Mouse (Mus musculus) embryonic facial prominence, embryonic 15.5 days (tissue): Measurements from ENCODE around the gene Qtrt1. TPM values are rescaled to one million over a fixed set of nuclear protein-coding genes. Genes with fewer than 3 reads are reported as not detected.

ENCODE experiments used
- ATAC-seq: fragments of 200-750 bp; cut with Nextera tagmentation; 2 replicates; pipeline ENCODE4 v1.8.0; 2017; ENCODE audit warnings: low read depth, moderate TSS enrichment; ENCODE audit not compliant: insufficient number of reproducible peaks, low FRiP score, low TSS enrichment
- H3K27ac ChIP-seq: fragments of 300-500 bp; sonication (generic); replicated peaks from 2 replicates; pipeline ENCODE4 v1.5.1; 2015; ENCODE audit warnings: mild to moderate bottlenecking, inconsistent platforms
- H3K27me3 ChIP-seq: fragments of 300-500 bp; sonication (generic); 2 replicates; pipeline ENCODE4 v1.6.1; 2015; ENCODE audit warnings: inconsistent platforms
- H3K36me3 ChIP-seq: fragments of 300-500 bp; sonication (generic); 2 replicates; pipeline ENCODE4 v1.6.1; 2015; ENCODE audit warnings: mild to moderate bottlenecking, inconsistent platforms
- H3K4me1 ChIP-seq: fragments of 300-500 bp; sonication (generic); 2 replicates; pipeline ENCODE4 v1.6.1; 2015; ENCODE audit warnings: inconsistent platforms
- H3K4me2 ChIP-seq: fragments of 300-500 bp; sonication (generic); replicated peaks from 2 replicates; pipeline ENCODE4 v1.6.1; 2015; ENCODE audit warnings: mild to moderate bottlenecking, inconsistent platforms
- H3K4me3 ChIP-seq: fragments of 300-500 bp; sonication (generic); replicated peaks from 2 replicates; pipeline ENCODE4 v1.5.1; 2015; ENCODE audit warnings: mild to moderate bottlenecking, inconsistent platforms
- H3K9ac ChIP-seq: fragments of 300-500 bp; sonication (generic); 2 replicates; pipeline ENCODE4 v1.6.1; 2015; ENCODE audit warnings: inconsistent platforms
- H3K9me3 ChIP-seq: fragments of 300-500 bp; sonication (generic); replicated peaks from 2 replicates; pipeline ENCODE4 v1.6.1; 2016; ENCODE audit warnings: inconsistent platforms
- WGBS: fragments of 180-500 bp; shearing (Covaris S2); methylation state at CpG from one replicate; pipeline ENCODE4 v1.1.7; 2015; 5-methylcytosine and 5-hydroxymethylcytosine counted together
- polyA plus RNA-seq: library from polyadenylated mRNA; unstranded; fragments of >200 nt; fragmentation: Nextera tagmentation; extraction: Ambion mirVana; gene quantifications from 2 replicates; pipeline ENCODE4 v1.2.1, GENCODE M21; 2015

Qtrt1 gene
- polyA plus RNA-seq, 1 experiment from 2014 or later, result 47.5 TPM

- Histone ChIP-seq H3K9me3 (no peaks in the 10 kb centered on the region), H3K9ac (no peak overlapping the region), H3K27ac (peak overlapping the region; percentile 79), H3K4me3 (no peak overlapping the region), H3K4me2 (no peak overlapping the region), H3K36me3 (peaks cover 3% of the 10 kb centered on the region; the same call in 1 of the 2 replicates), H3K4me1 (peaks cover 53% of the 10 kb centered on the region), H3K27me3 (no peaks in the 10 kb centered on the region)
- 86% methylated on average over 6 of the region's 6 CpGs for WGBS
- no peak for ATAC-seq
Observed at GRCm38 (mm10) chr9:21437577-21437976, 25.9 kb downstream of the Qtrt1 start.

- no peak for ATAC-seq
- Histone ChIP-seq H3K4me1 (peaks cover 51% of the 10 kb centered on the region), H3K27me3 (no peaks in the 10 kb centered on the region), H3K36me3 (peaks cover 3% of the 10 kb centered on the region; the same call in 1 of the 2 replicates), H3K9ac (no peak overlapping the region), H3K9me3 (no peaks in the 10 kb centered on the region), H3K27ac (peak overlapping the region; percentile 79), H3K4me2 (0 out of 2 replicates have a peak overlapping the region, but pooled peaks have one; percentile 8), H3K4me3 (no peak overlapping the region)
- WGBS, result 35% methylated on average over 3 of the region's 3 CpGs
Observed at GRCm38 (mm10) chr9:21438219-21438618, 26.6 kb downstream of the Qtrt1 start.

DNA sequence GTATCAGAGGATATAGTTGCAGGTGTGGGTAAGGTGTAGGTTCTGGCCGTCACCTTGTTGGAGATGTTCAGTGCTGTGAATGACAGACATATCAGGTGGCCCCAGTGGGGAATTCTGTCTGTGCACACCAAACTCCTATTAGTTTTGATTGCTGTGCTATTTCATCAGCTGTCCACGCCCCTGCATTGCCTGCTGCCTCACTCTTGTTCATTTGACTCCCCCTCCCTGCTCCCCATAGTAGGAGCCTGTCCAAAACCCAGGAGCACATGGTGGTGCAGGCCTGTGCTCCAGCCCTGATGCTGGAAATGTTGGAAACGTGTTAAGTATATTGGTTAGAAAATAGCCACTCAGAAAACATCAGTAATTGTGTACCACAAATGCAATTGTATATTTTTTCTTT is 27.8 kb downstream of the Qtrt1 start:
- Histone ChIP-seq H3K9me3 (no peaks in the 10 kb centered on the region), H3K9ac (no peak overlapping the region), H3K27ac (no peak overlapping the region; the same call in 1 of the 2 replicates), H3K4me2 (no peak overlapping the region), H3K4me1 (peaks cover 42% of the 10 kb centered on the region), H3K4me3 (no peak overlapping the region), H3K36me3 (peaks cover 4% of the 10 kb centered on the region; the same call in 1 of the 2 replicates), H3K27me3 (no peaks in the 10 kb centered on the region)
- 63% methylated on average over 3 of the region's 3 CpGs for WGBS
- ATAC-seq, result no peak

DNA sequence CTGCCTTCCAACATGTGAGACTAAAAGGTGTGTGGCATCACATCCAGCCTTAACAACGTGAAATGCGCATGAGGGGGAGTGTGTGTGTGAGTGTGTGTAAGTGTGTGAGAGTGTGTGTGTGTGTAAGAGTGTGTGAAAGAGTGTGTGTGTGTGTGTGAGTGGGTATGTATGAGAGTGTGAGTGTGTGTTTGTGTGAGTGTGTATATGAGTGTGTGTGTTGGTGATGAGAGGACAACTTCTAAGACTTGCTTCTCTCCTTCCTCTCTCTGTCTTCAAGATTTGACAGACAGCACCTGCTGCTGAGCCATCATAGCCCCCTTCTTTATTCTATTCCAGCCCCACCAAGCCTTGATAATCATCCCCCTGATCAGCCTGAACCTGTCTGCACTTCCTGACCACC is 28.3 kb downstream of the Qtrt1 start:
- no peak overlapping the region for H3K27ac ChIP-seq
- no peaks in the 10 kb centered on the region for H3K9me3 ChIP-seq
- no peak overlapping the region for H3K4me3 ChIP-seq
- no peak for ATAC-seq
- peaks cover 42% of the 10 kb centered on the region for H3K4me1 ChIP-seq
- no peak overlapping the region for H3K4me2 ChIP-seq
- peaks cover 9% of the 10 kb centered on the region for H3K36me3 ChIP-seq
- no peaks in the 10 kb centered on the region for H3K27me3 ChIP-seq
- WGBS, result 91% methylated on average over 2 of the region's 2 CpGs
- H3K9ac ChIP-seq, result no peak overlapping the region

DNA sequence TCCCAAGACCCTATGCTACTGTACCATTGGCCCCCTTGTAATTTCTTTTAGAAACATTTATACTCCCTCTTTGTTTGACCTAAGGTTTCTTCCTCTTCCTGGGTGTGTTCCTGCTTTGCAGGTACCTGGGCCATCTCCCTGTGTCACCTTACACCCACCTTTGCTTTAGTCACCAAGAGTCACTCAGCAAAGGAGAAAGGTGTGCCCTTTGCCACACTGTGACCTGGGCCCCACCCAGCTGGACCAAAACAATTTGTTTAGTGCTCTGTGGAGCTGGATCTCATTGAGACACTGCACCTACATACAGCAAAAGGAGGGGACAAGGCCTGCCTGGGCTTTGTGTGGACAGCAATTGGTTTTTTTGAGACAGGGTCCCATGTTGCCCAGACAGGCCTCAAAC is 28.8 kb downstream of the Qtrt1 start:
- Histone ChIP-seq H3K27ac (no peak overlapping the region), H3K27me3 (no peaks in the 10 kb centered on the region), H3K4me2 (no peak overlapping the region), H3K9me3 (no peaks in the 10 kb centered on the region), H3K4me3 (no peak overlapping the region), H3K9ac (no peak overlapping the region), H3K36me3 (peaks cover 13% of the 10 kb centered on the region), H3K4me1 (peaks cover 42% of the 10 kb centered on the region)
- ATAC-seq, result no peak

GRCm38 (mm10) chr9:21443853-21444252 is 32.2 kb downstream of the Qtrt1 start:
- no peak for ATAC-seq
- WGBS, result 89% methylated on average over 8 of the region's 8 CpGs

DNA sequence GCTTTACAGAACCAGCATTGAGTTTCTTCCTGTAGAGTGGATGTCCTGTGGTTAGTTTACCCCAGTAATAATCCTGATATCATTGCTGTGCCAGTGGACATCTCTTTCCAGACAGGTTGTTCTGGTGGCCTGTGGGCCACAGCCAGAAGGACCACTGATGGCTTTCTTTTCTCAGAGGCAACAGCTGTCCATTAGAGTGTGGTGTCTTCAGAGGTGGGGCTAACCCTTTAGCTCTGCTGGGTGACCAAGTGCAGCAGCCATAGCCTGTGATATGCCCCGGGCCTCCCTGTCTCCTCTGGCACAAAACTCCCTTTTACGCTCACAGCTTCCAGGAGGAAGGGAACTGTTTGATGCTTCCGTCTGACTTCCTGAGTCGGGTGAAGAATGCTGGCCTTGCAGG is 32.9 kb downstream of the Qtrt1 start:
- no peaks in the 10 kb centered on the region for H3K9me3 ChIP-seq
- H3K27me3 ChIP-seq, result no peaks in the 10 kb centered on the region
- H3K27ac ChIP-seq, result no peak overlapping the region
- H3K4me1 ChIP-seq, result peaks cover 8% of the 10 kb centered on the region
- H3K4me3 ChIP-seq, result no peak overlapping the region
- no peak for ATAC-seq
- H3K36me3 ChIP-seq, result peaks cover 13% of the 10 kb centered on the region
- no peak overlapping the region for H3K4me2 ChIP-seq
- no peak overlapping the region for H3K9ac ChIP-seq
- WGBS, result 84% methylated on average over 4 of the region's 4 CpGs

More at GRCm38 (mm10) chr9:21443853-21444252, 32.2 kb downstream of the Qtrt1 start:
- Histone ChIP-seq H3K36me3 (peaks cover 13% of the 10 kb centered on the region), H3K9me3 (no peaks in the 10 kb centered on the region), H3K9ac (no peak overlapping the region), H3K27me3 (no peaks in the 10 kb centered on the region), H3K4me2 (no peak overlapping the region), H3K27ac (no peak overlapping the region), H3K4me1 (peaks cover 15% of the 10 kb centered on the region), H3K4me3 (no peak overlapping the region)

DNA sequence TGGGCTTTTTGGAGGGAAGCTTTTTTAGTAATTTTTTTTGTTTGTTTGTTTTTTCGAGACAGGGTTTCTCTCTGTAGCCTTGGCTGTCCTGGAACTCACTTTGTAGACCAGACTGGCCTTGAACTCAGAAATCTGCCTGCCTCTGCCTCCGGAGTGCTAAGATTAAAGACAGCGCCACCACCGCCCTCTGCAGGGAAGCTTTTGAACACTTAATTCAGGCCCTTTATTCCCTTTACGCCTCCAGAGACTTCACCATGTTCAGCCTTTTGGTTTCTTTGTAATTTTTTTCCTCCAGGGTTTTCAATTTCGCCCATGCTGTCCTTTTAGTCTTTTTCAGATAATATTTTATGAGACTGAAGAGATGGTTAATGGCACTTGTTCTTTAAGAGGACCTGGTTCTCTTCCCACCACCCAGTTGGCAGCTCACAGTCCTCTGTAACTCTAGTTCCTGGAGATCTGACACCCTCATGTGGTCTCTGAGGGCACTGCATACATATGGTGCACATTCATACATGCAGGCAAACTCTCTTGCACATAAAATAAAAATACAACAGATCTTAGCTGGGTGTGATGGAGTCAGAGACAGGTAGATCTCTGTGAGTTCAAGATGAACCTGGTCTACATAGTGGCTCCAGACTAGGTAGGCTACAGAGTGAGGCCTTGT is 33.6 kb downstream of the Qtrt1 start:
- peaks cover 7% of the 10 kb centered on the region; the same call in 1 of the 2 replicates for H3K4me1 ChIP-seq
- 93% methylated on average over 6 of the region's 6 CpGs for WGBS
- H3K36me3 ChIP-seq, result peaks cover 13% of the 10 kb centered on the region
- no peak overlapping the region for H3K4me2 ChIP-seq
- no peaks in the 10 kb centered on the region for H3K9me3 ChIP-seq
- H3K27ac ChIP-seq, result no peak overlapping the region
- ATAC-seq, result no peak
- no peaks in the 10 kb centered on the region for H3K27me3 ChIP-seq
- no peak overlapping the region for H3K4me3 ChIP-seq
- H3K9ac ChIP-seq, result no peak overlapping the region

DNA sequence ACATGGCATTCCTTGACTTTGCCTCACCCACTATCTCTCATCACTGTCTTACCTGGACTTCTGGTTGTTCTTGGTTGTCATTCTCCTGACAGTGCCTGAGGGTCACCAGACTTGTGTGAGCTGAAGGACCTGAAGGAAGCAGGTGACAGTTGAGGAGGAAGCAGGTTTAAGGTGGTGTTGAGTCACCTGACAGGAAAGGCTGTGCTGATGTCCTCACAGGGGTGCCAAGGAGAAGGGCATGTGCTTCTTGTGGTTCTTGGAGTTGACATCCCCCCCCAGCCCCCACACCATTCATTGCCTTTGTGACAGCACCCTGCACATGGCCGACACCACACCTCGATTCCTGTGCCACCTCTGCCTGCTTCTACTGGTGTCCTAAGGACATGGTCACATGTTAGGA is 36.1 kb downstream of the Qtrt1 start:
- Histone ChIP-seq H3K4me1 (peaks cover 15% of the 10 kb centered on the region), H3K4me3 (no peak overlapping the region), H3K9me3 (no peaks in the 10 kb centered on the region), H3K27me3 (no peaks in the 10 kb centered on the region), H3K4me2 (no peak overlapping the region), H3K36me3 (peaks cover 13% of the 10 kb centered on the region), H3K9ac (no peak overlapping the region), H3K27ac (no peak overlapping the region)
- WGBS, result 90% methylated on average over 2 of the region's 2 CpGs
- ATAC-seq, result no peak

- Histone ChIP-seq H3K27me3 (no peaks in the 10 kb centered on the region), H3K27ac (no peak overlapping the region), H3K4me1 (peaks cover 15% of the 10 kb centered on the region), H3K4me2 (no peak overlapping the region), H3K9ac (no peak overlapping the region), H3K4me3 (no peak overlapping the region), H3K36me3 (peaks cover 10% of the 10 kb centered on the region), H3K9me3 (no peaks in the 10 kb centered on the region)
- no peak for ATAC-seq
- 81% methylated on average over 2 of the region's 2 CpGs for WGBS
Observed at GRCm38 (mm10) chr9:21449710-21450109, 38.1 kb downstream of the Qtrt1 start.

GRCm38 (mm10) chr9:21450270-21450669 is 38.6 kb downstream of the Qtrt1 start:
- Histone ChIP-seq H3K4me2 (no peak overlapping the region), H3K4me1 (peaks cover 15% of the 10 kb centered on the region), H3K27me3 (no peaks in the 10 kb centered on the region), H3K9ac (no peak overlapping the region), H3K4me3 (no peak overlapping the region), H3K36me3 (peaks cover 5% of the 10 kb centered on the region), H3K9me3 (no peaks in the 10 kb centered on the region), H3K27ac (no peak overlapping the region)
- ATAC-seq, result no peak
- WGBS, result 79% methylated on average over 3 of the region's 3 CpGs

DNA sequence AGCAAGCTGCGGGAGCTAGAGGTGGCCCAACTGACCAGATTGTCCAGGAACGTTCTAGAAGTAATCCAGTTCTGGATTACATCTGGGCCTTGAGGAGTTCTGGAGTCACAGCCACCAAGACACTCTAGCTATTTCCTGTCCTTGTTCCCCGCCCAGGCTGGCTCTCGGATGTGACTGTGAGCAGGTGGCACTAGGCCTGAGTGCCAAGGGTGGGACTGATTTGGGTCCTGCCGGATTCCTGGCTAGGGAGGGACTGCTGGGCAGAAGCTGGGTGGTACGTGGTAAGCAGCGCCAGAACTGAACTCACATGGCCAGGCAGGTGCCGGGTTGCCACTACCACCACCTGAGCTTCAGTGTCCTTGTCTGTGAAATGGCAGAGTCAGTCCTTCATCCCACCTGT is 39.8 kb downstream of the Qtrt1 start:
- Histone ChIP-seq H3K4me1 (peaks cover 15% of the 10 kb centered on the region), H3K4me2 (no peak overlapping the region), H3K9me3 (no peaks in the 10 kb centered on the region), H3K27me3 (no peaks in the 10 kb centered on the region), H3K4me3 (no peak overlapping the region), H3K27ac (no peak overlapping the region), H3K9ac (no peak overlapping the region), H3K36me3 (no peaks in the 10 kb centered on the region; the same call in 1 of the 2 replicates)
- WGBS, result 83% methylated on average over 8 of the region's 8 CpGs
- ATAC-seq, result no peak
